Comparison of ENCODE assay signal across 7 mouse cellular contexts in genomic region chr11:7063001-7063584, GRCm38 (mm10). TPM values are rescaled to one million over a fixed set of nuclear protein-coding genes. Genes with fewer than 3 reads are reported as not detected.
DNase-seq lines count a peak whose midpoint lies in the region; ATAC-seq and TF ChIP-seq lines count a peak whose summit lies in the region.

Gene Adcy1, plus strand, starts transcription at chr11:7063489.

- under 1% methylated on average over 30 of the region's 69 CpGs for WGBS in lung, postnatal 0 days
- WGBS in neural tube, embryonic 12.5 days: 1% methylated on average over 49 of the region's 69 CpGs

- H3K4me3 ChIP-seq in lung, postnatal 0 days (ENCODE audit: low read depth, low read length): peak within 1 kb of the TSS; percentile 41
- peak within 1 kb of the TSS; percentile 60 for H3K4me3 ChIP-seq in neural tube, embryonic 12.5 days

- no peaks in the 10 kb centered on the region for H3K36me3 ChIP-seq in lung, postnatal 0 days (ENCODE audit: insufficient read depth, low read length)
- H3K36me3 ChIP-seq in neural tube, embryonic 12.5 days: no peaks in the 10 kb centered on the region

- H3K4me1 ChIP-seq in lung, postnatal 0 days (ENCODE audit: insufficient read depth, low read depth, low read length): peaks cover 4% of the 10 kb centered on the region; the same call in 1 of the 2 replicates
- peaks cover 25% of the 10 kb centered on the region for H3K4me1 ChIP-seq in neural tube, embryonic 12.5 days

- no peak for ATAC-seq in lung, postnatal 0 days
- ATAC-seq in neural tube, embryonic 12.5 days (ENCODE audit: low FRiP score, low read depth): peak; percentile 39
- no peak for ATAC-seq in CD4-positive, CD25-positive, alpha-beta regulatory T cell, adult 4 months

- no peak for DNase-seq in lung, postnatal 0 days (ENCODE audit: low spot score)
- DNase-seq in lung, postnatal 25 days (ENCODE audit: low spot score): no peak
- peak; percentile 86 to 90 for DNase-seq in cerebellum, postnatal 25 days
- peak; percentile 17 to 35 for DNase-seq in heart, postnatal 14 days
- DNase-seq in left cerebral cortex, postnatal 25 days (ENCODE audit: low spot score in 2 of 2): peak in 1 of 2 experiments; percentile 62

- no peak for TF ChIP-seq EP300 in lung, postnatal 0 days (IDR thresholded peaks at IDR 0.05)

- H3K9ac ChIP-seq in lung, postnatal 0 days (replicated peaks; ENCODE audit: low read depth): no peak within 1 kb of the TSS
- peak within 1 kb of the TSS; percentile 62 for H3K9ac ChIP-seq in neural tube, embryonic 12.5 days

- H3K27ac ChIP-seq in lung, postnatal 0 days (ENCODE audit: low read length): no peak within 1 kb of the TSS
- no peak within 1 kb of the TSS for H3K27ac ChIP-seq in neural tube, embryonic 12.5 days

- peak within 1 kb of the TSS; percentile 75 for H3K4me2 ChIP-seq in lung, postnatal 0 days (replicated peaks; ENCODE audit: low read depth, low read length)
- peak within 1 kb of the TSS; percentile 95 for H3K4me2 ChIP-seq in neural tube, embryonic 12.5 days (replicated peaks)

- no peaks in the 10 kb centered on the region for H3K9me3 ChIP-seq in lung, postnatal 0 days (ENCODE audit: low read length)
- H3K9me3 ChIP-seq in neural tube, embryonic 12.5 days: no peaks in the 10 kb centered on the region

- TF ChIP-seq CTCF in lung, postnatal 0 days (IDR thresholded peaks at IDR 0.05): no peak

- intact Hi-C loops in heart, postnatal 14 days (cut with DNase I): no loop called here
- intact Hi-C loops in left cerebral cortex, postnatal 25 days (cut with DNase I): loop anchor here (5.0 to 10.0 kb wide), 3 partner anchors 116 to 408 kb away; partner anchors contain the start of gene Ramp3

- H3K27me3 ChIP-seq in lung, postnatal 0 days (replicated peaks; ENCODE audit: insufficient read depth, low read length): peaks cover 49% of the 10 kb centered on the region
- H3K27me3 ChIP-seq in neural tube, embryonic 12.5 days (replicated peaks): peaks cover 59% of the 10 kb centered on the region

RNA-seq across cellular contexts. Expression of gene Adcy1, which starts in this region (rescaled TPM):
- polyA plus RNA-seq in lung, postnatal 0 days (2015; fragmentation: Nextera tagmentation; extraction: Ambion mirVana): 0.24 and 0.31 TPM in 2 replicates
- total RNA-seq in heart, postnatal 14 days (2021): 1 to 10 TPM; 1.0 to 1.7 TPM
- 100 to 1,000 TPM; 245 to 264 TPM for total RNA-seq in left cerebral cortex, postnatal 25 days (2021)
- polyA plus RNA-seq in neural tube, embryonic 12.5 days (2016; fragmentation: Nextera tagmentation; extraction: Ambion mirVana): 2.6 TPM in 2 replicates
- not detected for polyA plus RNA-seq in CD4-positive, CD25-positive, alpha-beta regulatory T cell, adult 4 months (2017; shearing (Covaris generic))

Comparison
In these comparisons a context has a peak if more than half of its experiments do, and no peak if none do; other contexts are left out.
1. RNA of gene Adcy1 (total RNA-seq): 245 to 264 TPM in left cerebral cortex, postnatal 25 days; 1.0 to 1.7 TPM in heart, postnatal 14 days; every median in the first group is over 10 times any median in the second.
2. DNase-seq: peak in cerebellum, postnatal 25 days (2 of 2) and heart, postnatal 14 days (2 of 2); none in lung, postnatal 0 days (single experiment) and lung, postnatal 25 days (single experiment).